Mouse (Mus musculus) mouse trophoblast stem cell (cell line): ENCODE measurements around the gene Camta1.

Experiments
- in situ Hi-C, 2 experiments: fragments of 300-500 bp; cut with MseI, MboI; formaldehyde crosslinking; loops; 2 replicates in 1 of 2; 3 replicates in 1 of 2; pipeline ENCODE4 v1.15.1; 2025

The Camta1 gene

DNA sequence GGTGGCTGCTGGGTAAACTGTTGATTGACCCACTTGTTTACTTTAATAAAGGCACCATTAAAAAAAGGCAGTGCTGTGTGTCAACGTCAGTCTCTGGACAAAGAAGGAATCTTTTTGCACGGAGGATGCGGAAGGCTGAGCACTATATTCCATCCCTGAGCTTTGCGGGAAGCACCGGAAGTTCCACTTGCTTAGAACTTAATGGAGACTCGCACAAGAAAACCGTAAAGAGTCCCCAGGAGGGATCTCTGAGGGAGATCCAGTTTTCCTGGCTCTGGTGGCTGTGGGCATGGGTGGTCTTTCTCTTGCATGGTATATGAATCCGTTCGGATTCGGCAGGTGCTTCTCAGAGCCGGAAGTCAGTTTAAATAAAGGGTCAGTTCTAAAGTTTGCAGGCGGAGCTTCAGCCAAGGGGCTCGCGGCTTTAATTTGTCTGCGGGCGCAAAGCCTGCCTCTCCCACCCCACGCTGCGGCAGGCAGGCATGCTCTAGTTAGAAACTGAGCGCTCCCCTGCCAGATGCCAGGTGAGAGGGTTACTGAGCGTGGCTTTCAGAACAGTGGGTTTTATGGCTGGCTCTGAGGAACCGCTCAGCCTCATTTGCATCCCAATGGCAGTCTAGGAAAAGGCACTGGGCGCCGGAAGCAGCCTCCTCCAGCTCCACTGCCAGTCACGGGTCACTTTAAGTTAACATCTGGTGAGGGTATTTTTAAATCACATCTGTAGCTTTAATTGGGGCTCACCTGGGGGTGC, 474.8 kb downstream of the Camta1 start:
- in situ Hi-C loops = no loop called here

GRCm38 (mm10) chr4:151385985-151386700, 475.5 kb downstream of the Camta1 start:
- in situ Hi-C loops = no loop called here

DNA sequence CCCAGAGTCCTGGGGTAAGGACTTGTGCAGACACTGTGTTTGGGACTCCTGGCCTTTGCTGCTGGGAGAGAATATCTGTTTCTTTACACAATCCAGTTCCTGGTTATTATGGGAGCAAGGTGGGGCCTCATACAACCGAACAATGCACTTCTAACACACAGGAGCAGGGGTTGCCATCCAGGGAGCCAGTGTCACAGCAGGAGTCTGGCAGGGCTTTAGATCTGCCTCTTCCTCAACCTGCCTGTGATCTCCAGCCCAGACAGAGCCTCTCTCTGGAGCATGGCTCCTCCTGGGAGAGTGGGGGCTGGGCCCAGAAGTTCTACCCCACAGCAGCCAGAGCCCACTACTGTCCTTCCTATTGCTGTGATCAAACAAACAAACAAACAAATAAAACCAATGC, 483.9 kb downstream of the Camta1 start:
- in situ Hi-C loops = no loop called here

GRCm38 (mm10) chr4:151376234-151376633, 485.4 kb downstream of the Camta1 start:
- in situ Hi-C loops = no loop called here

DNA sequence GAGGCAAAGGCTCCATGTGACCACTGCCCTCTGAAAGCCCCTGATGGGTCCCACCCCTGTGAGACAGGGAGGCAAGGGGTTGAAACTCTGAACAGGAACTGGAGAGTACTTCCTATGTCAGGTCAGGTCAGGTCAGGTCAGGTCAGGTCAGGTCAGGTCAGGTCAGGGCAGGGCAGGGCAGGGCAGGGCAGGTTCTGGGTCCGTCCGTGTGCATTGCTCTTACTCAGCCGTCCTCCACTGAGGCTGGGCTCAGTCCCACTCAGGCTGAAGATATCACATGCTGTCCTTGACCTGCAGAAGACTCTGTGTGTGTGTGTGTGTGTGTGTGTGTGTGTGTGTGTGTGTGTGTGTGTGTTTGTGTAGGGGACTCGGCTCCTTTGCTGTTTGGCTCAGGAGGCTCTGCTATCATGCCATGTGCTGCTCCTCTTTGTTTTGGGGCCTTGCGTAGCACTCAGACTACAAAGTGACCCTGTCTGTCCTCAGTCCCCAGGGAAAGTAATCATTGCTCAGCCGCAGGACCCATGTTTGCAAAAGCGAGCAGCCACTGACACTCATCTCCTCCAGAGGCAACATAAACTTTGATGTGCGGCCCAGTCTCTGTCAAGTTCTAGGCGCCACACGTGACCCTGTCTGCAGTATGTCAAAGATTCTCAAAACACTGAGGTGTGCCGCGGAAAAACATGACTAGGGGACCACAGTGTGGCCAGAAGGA, 488.7 kb downstream of the Camta1 start:
- in situ Hi-C loops = no loop called here

GRCm38 (mm10) chr4:151366941-151367545, 494.6 kb downstream of the Camta1 start:
- in situ Hi-C loops = no loop called here

GRCm38 (mm10) chr4:151360976-151361673, 500.6 kb downstream of the Camta1 start:
- in situ Hi-C loops = no loop called here

DNA sequence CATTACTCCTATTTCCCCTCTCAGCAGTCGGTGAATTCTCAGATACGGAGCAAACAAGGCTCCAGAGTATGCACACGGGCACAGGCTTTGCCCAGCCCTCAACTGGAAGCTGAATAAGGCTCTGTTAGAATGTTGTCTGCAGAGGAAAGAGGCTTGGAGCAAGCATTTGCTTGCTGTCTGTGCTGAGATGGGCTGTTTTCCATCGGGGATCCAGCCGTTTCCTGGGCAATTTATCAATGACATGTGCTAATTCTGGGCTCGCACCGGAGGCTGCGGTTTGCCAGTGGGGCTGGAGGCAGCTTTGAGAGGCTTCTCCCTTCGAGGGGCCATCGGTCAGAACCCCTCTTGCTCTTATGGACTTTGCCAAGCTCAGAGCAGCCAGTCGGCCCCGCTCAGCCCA, 506.2 kb downstream of the Camta1 start:
- in situ Hi-C loops = no loop called here

DNA sequence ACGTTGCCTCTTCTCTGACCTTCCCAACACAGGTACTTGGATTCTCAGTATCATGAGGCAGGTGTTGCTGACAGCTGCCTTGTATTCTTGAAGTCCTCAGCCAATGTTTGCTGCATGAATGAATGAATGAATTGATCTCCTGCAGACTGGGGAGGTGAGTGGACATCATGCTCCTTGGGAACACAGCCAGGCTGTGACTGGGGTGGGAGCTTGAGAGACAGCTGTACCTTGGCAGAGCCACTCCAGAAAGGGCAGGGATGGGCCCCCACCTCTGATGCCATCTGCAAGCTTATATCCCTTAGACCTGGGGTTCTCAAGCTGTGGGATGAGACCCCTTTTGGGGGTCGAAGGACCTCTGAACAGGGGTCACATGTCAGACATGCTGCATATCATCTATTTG, 508.9 kb downstream of the Camta1 start:
- in situ Hi-C loops = no loop called here

- in situ Hi-C loops = no loop called here
Observed at GRCm38 (mm10) chr4:151352249-151352648, 509.4 kb downstream of the Camta1 start.

DNA sequence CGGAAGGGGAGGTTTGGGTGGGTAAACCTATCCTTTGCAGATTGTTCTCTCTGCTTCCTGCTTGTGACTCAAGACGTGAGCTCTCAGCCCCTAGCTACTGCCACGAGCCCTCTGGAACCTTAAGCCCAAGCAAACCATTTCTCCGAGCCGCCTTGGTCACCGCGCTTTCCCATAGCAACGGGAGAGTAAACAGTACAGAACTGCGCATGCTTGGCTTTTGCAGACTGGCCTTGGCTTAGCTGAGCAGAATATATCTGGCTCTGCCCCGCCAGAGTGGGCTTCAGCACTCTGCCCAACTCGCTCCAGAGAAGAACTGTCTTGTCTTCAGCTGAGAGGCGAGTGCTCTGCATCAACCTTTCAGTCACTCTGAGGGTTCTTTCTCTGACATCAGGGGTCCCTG, 509.9 kb downstream of the Camta1 start:
- in situ Hi-C loops = no loop called here

DNA sequence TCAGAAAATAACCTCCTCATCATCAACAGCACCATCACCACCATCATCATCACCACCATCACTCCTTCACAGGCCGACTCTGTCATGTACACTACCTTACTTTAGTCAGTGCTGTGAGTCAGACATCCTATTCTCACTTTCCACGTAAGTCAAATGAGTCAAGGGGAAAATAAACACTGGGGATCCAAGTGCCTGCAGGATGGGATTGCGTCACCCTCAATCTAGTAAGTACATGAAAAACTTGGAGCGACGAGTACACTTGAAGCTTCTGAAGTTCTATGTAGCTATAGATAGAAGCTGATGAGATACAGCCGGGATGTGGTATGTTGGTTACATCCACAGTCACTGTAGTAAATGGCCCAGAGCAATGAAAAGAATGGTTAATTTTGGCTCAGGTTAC, 514.1 kb downstream of the Camta1 start:
- in situ Hi-C loops = no loop called here

DNA sequence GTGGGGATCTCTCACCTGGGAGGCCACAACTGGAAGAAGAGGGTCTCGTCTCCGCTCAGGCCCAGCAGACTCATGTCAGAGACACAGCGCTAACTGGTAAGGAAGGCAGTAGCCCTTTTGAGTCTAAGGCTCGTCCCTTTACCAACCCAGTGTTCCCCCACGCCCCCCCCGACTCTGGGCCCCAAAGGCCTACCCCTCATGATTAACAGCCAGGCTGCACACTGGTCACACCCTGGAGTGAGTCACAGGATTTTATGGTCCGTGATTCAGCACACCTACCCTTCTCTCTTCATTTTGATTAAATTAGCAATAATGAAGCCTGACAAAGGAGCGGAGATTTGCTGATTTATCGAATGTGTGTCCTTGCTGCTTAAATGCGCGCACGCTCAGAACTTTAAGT, 515.0 kb downstream of the Camta1 start:
- in situ Hi-C loops = no loop called here

DNA sequence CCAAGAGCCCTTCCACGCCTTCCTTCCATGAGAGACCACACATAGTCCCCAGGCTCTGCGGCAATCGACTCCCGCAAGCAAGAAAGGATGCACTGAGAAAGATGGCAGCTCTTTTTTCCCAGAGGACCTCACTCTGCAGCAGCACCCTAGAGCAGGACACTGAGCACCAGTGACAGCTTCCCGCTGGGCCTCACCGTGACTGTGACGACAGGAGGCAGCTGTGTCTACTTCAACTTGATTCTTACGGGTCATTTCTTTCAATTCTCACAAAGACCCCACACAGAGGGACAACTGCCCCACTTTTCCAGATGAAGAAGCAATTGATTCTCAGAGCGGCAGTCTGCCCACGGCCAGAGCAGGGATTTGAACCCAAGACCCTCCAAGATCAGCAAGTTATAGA, 516.9 kb downstream of the Camta1 start:
- in situ Hi-C loops = no loop called here

GRCm38 (mm10) chr4:151339421-151339820, 522.3 kb downstream of the Camta1 start:
- in situ Hi-C loops = no loop called here

DNA sequence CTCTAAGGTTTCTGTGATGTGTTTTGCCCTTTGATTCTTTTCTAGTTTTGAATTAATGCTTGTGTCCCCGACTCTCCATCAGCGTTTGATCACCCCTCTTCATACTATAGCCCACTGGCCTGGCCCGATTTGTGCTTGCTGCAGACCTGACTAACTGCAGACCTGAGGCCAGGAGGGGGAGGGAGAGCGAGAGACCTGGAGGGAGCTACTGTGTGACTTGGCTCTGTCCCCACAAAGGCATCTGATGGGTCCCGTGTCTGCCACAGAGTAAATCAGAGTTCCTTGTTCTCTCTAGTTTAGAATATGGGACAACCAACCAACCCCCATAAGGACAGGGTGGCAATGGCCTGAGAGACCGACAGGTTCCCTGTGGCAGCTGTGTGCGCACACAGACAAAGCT, 522.7 kb downstream of the Camta1 start:
- in situ Hi-C loops = no loop called here

DNA sequence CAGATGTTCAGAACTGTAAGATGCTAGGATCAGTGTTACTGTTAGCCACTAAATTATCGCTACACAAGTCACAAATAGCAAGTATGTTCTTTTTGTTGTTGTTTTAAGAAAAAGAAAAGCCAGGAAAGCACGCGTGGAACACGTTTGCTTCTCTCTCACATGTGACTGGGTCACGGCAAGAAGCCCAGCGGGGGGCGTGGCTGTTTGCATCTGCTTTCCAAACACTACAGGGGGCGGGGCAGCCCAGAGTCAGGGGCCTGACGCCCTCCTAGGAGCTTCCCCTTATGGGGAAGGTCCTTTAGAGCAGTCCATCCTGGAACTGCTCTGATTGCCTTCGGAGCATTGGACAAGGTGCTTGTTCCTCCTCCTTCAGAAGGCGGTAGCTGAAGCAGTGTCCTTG, 524.1 kb downstream of the Camta1 start:
- in situ Hi-C loops = no loop called here

DNA sequence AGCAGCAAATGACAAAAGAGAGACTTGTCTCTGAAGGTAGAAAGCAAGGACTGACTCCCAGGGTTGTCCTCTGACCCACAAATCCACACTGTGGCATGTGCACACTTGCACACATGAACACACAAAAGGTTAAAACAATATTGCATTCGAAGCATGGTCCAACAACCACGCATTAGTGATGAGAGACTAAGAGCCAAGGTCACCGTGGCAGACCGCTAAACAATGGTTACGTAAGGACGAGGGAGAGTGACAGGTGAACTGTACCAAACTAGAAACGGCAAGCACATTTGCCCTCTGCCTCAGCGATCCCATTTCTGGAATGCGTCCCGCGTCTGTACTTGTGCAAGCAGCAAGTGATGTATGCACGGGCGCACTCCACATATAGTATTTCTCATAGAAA, 525.3 kb downstream of the Camta1 start:
- in situ Hi-C loops = no loop called here

DNA sequence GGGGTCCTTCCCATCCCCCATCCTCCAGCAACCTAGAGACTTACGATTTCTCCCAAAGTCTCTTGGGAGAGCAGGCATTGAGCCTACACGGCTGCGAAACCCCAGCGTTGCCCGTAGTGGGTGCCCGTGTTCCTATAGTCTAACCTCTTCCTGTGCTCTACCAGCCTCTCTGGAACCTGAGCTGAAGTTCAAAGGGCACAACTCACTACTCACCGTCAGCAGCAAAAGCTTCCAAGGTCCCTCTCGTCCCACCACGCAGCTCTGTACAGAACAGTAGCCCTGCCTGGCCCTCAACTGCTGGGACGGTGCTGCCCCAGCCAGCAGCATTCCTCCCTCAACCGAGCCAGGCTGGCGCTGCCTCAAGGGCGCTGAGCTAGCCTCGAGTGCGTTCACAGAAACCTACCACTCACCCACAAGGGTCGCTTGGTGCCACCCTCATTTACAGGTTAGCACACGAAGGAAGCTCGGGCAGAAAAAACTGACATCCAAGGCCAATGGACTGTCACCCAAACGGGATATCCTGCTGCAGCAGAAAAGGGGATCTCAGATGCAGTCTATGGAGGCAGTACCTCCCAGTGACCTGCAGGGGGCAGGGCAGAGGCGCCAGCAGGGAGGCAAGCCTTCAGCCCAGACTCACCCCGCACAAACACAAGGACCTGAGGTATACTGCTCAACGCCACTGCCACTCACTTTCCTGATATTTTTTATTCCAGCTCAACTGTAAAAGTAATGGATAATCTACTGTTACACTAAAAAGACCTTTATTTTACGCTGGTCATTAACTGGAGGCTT, 526.5 kb downstream of the Camta1 start:
- in situ Hi-C loops = no loop called here

- in situ Hi-C loops = no loop called here
Observed at GRCm38 (mm10) chr4:151332074-151332849, 529.4 kb downstream of the Camta1 start.
